Mouse (Mus musculus) embryonic facial prominence, embryonic 13.5 days (tissue): ENCODE results near the gene Aplnr. TPM values are rescaled to one million over a fixed set of nuclear protein-coding genes. Genes with fewer than 3 reads are reported as not detected.
A peak's percentile ranks its signal among the peaks of the same experiment; 100 is the strongest.

Experiments
- ATAC-seq: fragments of 200-750 bp; cut with Nextera tagmentation; 2 replicates; pipeline ENCODE4 v1.8.0; 2017; ENCODE audit warnings: low read depth; ENCODE audit not compliant: insufficient number of reproducible peaks, insufficient read depth, low FRiP score, low TSS enrichment
- H3K27ac ChIP-seq: fragments of 300-500 bp; sonication (generic); 2 replicates; pipeline ENCODE4 v1.5.1; 2015; ENCODE audit warnings: moderate library complexity, mild to moderate bottlenecking, inconsistent platforms
- H3K27me3 ChIP-seq: fragments of 300-500 bp; sonication (generic); 2 replicates; pipeline ENCODE4 v1.6.1; 2015; ENCODE audit warnings: mild to moderate bottlenecking, inconsistent platforms
- H3K36me3 ChIP-seq: fragments of 300-500 bp; sonication (generic); 2 replicates; pipeline ENCODE4 v1.6.1; 2015; ENCODE audit warnings: mild to moderate bottlenecking, inconsistent platforms
- H3K4me1 ChIP-seq: fragments of 300-500 bp; sonication (generic); 2 replicates; pipeline ENCODE4 v1.6.1; 2015; ENCODE audit warnings: inconsistent platforms
- H3K4me2 ChIP-seq: fragments of 300-500 bp; sonication (generic); 2 replicates; pipeline ENCODE4 v1.6.1; 2015; ENCODE audit warnings: moderate library complexity, mild to moderate bottlenecking, inconsistent platforms
- H3K4me3 ChIP-seq: fragments of 300-500 bp; sonication (generic); 2 replicates; pipeline ENCODE4 v1.5.1; 2015; ENCODE audit warnings: mild to moderate bottlenecking, inconsistent platforms
- H3K9ac ChIP-seq: fragments of 300-500 bp; sonication (generic); 2 replicates; pipeline ENCODE4 v1.6.1; 2015; ENCODE audit warnings: mild to moderate bottlenecking, inconsistent platforms
- H3K9me3 ChIP-seq: fragments of 300-500 bp; sonication (generic); 2 replicates; pipeline ENCODE4 v1.6.1; 2016; ENCODE audit warnings: inconsistent platforms
- WGBS: fragments of 180-500 bp; shearing (Covaris S2); methylation state at CpG from one replicate; pipeline ENCODE4 v1.1.7; 2015; ENCODE audit warnings: mixed read lengths; 5-methylcytosine and 5-hydroxymethylcytosine counted together
- polyA plus RNA-seq: library from polyadenylated mRNA; unstranded; fragments of >200 nt; fragmentation: Nextera tagmentation; extraction: Ambion mirVana; gene quantifications from 2 replicates; pipeline ENCODE4 v1.2.1, GENCODE M21; 2015

Gene Aplnr
- polyA plus RNA-seq, 1 experiment from 2014 or later: 50.1 TPM

- no peak overlapping the region for H3K4me3 ChIP-seq
- no peaks in the 10 kb centered on the region for H3K9me3 ChIP-seq
- no peak overlapping the region for H3K9ac ChIP-seq
- 0 out of 2 replicates have a peak, but pooled peaks cover 2% of the 10 kb centered on the region for H3K27me3 ChIP-seq
- no peak for ATAC-seq
- WGBS: 4% methylated on average over 1 of the region's 1 CpGs
- H3K4me2 ChIP-seq: no peak overlapping the region
- no peaks in the 10 kb centered on the region; the same call in 1 of the 2 replicates for H3K4me1 ChIP-seq
- H3K27ac ChIP-seq: no peak overlapping the region
- H3K36me3 ChIP-seq: no peaks in the 10 kb centered on the region
These were observed 25.6 kb downstream of the Aplnr start for GRCm38 (mm10) chr2:85161638-85162093.

DNA sequence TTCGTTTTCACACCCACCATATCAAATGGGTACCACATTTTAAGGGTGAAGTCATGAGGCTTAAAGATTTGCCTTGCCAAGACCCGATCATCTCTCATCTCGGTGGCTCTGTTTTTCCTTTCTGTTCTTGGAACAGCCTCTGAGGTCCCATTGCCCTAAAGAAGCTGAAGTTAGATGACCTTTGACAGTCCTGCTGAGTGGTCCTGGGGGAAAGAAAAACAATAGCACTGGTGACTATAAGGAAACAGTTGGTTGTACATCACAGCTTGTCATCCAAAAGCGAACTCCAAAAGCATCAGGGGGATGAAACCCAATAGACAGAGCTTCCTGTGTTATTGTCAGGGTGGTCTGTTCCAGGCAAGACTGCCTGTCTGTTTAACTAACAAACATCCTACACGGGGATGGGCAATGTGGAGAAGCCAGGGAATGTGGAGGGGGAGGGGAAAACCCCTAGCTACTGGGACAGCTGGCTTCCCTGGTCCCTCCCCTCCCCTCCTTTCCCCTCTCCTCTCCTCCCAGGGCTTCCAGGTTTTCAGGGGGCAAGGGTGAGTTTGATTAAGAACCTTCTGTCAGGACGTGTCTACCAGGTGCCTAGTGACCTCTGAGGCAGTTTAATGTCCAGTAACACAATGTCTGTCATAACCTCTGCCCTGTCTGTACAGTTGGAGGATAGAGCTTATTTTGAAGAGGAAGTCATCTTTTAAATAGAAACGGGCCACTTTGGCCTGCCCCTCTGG lies 27.5 kb downstream of the Aplnr start:
- Histone ChIP-seq H3K4me3 (no peak overlapping the region), H3K9ac (no peak overlapping the region), H3K4me1 (no peaks in the 10 kb centered on the region; the same call in 1 of the 2 replicates), H3K27ac (no peak overlapping the region), H3K36me3 (no peaks in the 10 kb centered on the region), H3K27me3 (0 out of 2 replicates have a peak, but pooled peaks cover 2% of the 10 kb centered on the region), H3K9me3 (no peaks in the 10 kb centered on the region), H3K4me2 (no peak overlapping the region)
- no peak for ATAC-seq
- WGBS: 25% methylated on average over 7 of the region's 7 CpGs

DNA sequence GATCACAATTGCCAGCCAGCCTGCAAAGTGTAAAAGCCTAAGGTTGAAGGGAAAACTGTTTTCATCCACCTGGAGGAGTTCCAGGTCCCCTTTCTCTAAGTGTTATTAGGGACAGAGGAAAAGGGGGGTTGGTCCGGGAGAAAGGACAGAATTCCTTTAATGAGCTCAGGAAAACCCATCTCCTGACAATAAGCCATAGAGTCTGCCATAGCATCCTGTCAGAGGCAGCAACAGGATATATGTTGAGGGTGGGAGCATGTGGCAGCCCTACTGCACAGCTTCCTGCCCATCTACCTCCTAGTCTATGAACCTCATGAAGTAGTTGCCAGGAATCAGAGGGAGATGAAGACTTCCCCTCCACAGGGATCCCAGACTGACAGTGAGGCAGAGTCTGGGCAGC lies 31.6 kb downstream of the Aplnr start:
- H3K36me3 ChIP-seq: no peaks in the 10 kb centered on the region
- H3K27ac ChIP-seq: peak overlapping the region; percentile 17; the same call in 1 of the 2 replicates
- no peaks in the 10 kb centered on the region for H3K9me3 ChIP-seq
- no peak overlapping the region for H3K9ac ChIP-seq
- 81% methylated on average over 1 of the region's 1 CpGs for WGBS
- no peak overlapping the region for H3K4me2 ChIP-seq
- ATAC-seq: no peak
- no peaks in the 10 kb centered on the region; the same call in 1 of the 2 replicates for H3K4me1 ChIP-seq
- H3K27me3 ChIP-seq: peaks cover 6% of the 10 kb centered on the region; the same call in 1 of the 2 replicates
- no peak overlapping the region for H3K4me3 ChIP-seq

DNA sequence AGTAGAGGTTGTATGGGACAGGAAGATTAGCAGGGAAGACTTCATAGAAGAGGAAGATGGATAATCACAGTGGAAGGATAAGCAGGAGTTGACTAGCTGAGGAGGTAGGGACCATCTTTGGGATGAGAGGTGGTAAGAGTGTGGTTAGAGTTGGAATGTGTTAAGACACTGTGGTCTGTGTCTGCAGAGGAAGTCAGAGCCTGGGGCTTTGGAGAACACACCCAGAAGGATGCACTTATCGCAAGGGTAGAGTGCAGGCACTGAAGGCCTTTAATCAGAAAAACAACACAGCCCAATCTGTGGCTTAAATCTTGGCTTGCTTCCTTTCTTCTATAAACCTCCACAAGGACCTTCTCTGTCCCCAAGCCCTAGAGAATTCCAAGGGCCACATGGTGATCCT lies 32.3 kb downstream of the Aplnr start:
- ATAC-seq: no peak
- H3K9ac ChIP-seq: no peak overlapping the region
- 56% methylated on average over 1 of the region's 1 CpGs for WGBS
- H3K4me2 ChIP-seq: no peak overlapping the region
- H3K4me3 ChIP-seq: no peak overlapping the region
- no peaks in the 10 kb centered on the region for H3K9me3 ChIP-seq
- H3K27me3 ChIP-seq: peaks cover 6% of the 10 kb centered on the region; the same call in 1 of the 2 replicates
- H3K36me3 ChIP-seq: no peaks in the 10 kb centered on the region
- H3K4me1 ChIP-seq: peaks cover under 1% of the 10 kb centered on the region
- H3K27ac ChIP-seq: no peak overlapping the region

DNA sequence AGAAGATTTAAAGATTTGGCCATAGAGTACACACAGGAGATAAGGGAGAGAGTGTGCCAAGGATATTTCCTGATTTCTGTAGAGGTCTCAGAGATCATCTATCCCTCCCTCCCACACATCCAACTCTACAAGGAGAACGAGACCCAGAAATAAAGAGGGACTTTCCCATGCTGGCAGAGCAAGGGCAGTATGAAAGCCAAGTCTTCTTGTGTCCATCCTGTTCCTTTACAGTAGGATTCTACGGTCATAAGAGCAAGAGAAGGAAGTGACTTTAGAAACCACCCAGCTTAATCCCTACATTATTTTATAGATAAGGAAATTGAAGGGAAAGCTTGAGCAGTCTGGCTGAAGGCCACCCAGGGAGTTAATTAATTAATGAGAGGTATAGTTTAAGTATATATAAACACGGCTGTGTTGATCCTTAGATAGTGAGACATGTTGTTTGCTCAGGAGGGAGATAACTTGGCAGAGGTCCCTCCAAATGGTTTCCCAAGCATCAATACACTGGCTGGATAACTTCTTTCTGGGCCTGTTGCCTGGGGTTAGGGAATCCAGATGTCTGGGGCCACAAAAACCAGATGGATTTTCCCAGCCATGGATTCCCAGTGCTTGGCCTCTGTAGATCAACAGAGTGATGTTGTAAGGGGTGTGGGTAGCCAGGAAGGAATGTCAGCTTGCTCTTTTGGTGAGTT lies 36.2 kb downstream of the Aplnr start:
- H3K27ac ChIP-seq: no peak overlapping the region
- ATAC-seq: no peak
- no peak overlapping the region for H3K4me3 ChIP-seq
- H3K36me3 ChIP-seq: no peaks in the 10 kb centered on the region
- H3K27me3 ChIP-seq: peaks cover 4% of the 10 kb centered on the region; the same call in 1 of the 2 replicates
- H3K9me3 ChIP-seq: no peaks in the 10 kb centered on the region
- no peak overlapping the region for H3K9ac ChIP-seq
- WGBS: 52% methylated on average over 3 of the region's 3 CpGs
- H3K4me1 ChIP-seq: peaks cover 4% of the 10 kb centered on the region
- no peak overlapping the region for H3K4me2 ChIP-seq

DNA sequence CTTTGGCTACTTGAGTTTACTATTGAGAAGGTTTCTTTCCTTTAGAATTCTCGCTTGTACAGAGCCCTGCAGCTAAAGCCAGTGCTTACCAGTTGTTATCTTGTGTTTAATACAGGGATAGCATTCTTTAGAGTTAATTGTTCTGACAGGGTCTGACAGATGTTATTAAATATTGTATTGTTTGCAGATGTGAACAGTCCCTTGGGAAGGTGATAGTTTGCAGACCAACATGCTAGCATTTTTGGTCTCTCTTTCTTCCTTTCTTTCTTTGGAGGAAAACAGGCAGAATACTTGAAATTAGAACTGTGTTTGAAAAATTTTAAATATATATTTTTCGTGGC lies 36.7 kb downstream of the Aplnr start:
- Histone ChIP-seq H3K9ac (no peak overlapping the region), H3K27ac (no peak overlapping the region), H3K4me1 (peaks cover 4% of the 10 kb centered on the region), H3K36me3 (no peaks in the 10 kb centered on the region), H3K4me2 (no peak overlapping the region), H3K4me3 (no peak overlapping the region), H3K27me3 (peaks cover 4% of the 10 kb centered on the region; the same call in 1 of the 2 replicates), H3K9me3 (no peaks in the 10 kb centered on the region)
- 31% methylated on average over 2 of the region's 2 CpGs for WGBS
- no peak for ATAC-seq

DNA sequence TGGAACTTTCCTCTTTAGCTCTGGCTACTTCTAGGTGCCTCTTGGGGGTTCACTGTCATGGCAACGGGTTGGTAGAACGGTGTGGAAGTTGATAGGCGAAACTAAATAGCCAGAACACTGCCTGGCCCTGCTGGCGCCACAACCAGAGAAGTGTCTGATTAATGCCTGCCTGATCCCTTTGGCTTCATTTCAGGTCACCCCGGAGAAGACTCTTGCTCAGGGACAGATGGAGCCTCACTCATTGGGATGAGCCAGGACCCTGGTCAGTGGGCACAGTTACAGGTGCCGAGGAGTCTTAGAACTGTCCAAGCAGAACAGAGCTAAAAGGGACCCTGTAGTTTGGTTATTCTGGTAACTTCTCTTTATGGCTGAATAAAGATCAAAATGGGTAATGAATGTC lies 37.5 kb downstream of the Aplnr start:
- H3K27me3 ChIP-seq: peaks cover 4% of the 10 kb centered on the region; the same call in 1 of the 2 replicates
- H3K4me1 ChIP-seq: peaks cover 4% of the 10 kb centered on the region
- no peak overlapping the region for H3K27ac ChIP-seq
- H3K9ac ChIP-seq: no peak overlapping the region
- no peak for ATAC-seq
- no peak overlapping the region for H3K4me3 ChIP-seq
- no peak overlapping the region for H3K4me2 ChIP-seq
- WGBS: 54% methylated on average over 6 of the region's 6 CpGs
- no peaks in the 10 kb centered on the region for H3K36me3 ChIP-seq
- H3K9me3 ChIP-seq: no peaks in the 10 kb centered on the region

DNA sequence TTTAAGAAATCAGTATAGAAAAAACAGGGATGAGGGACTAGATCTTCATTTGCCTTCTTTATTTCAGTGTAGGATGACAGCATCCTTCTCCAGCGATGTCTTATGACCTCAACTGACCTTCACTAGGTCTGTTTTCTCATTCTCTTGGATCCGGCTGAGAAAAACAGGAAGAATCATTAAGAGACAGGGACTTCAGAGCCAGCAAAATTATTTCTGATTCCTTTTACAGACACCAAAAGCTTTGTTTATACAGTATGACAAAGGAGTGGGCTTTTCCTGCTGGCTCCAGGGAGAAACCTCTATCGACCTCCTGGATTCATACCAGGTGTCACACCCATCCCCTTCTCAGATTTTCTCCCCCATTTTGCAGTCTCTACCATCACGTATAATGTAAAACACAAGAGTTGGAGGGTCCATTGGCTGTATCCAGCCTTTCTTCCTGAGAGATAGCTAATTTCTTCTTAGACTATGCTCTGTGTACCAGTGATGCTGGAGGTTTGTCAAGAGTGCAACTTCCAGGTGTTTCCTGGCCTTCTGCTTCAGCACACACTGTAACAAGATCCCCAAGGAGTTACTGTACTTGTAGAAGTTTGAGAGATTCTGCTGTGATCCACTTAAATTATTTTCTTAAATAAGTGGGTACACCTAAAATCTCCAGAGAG lies 42.2 kb downstream of the Aplnr start:
- WGBS: 55% methylated on average over 4 of the region's 4 CpGs
- Histone ChIP-seq H3K9me3 (no peaks in the 10 kb centered on the region), H3K9ac (no peak overlapping the region), H3K27me3 (no peaks in the 10 kb centered on the region), H3K36me3 (no peaks in the 10 kb centered on the region), H3K27ac (no peak overlapping the region), H3K4me3 (no peak overlapping the region), H3K4me2 (no peak overlapping the region), H3K4me1 (peaks cover 4% of the 10 kb centered on the region)
- no peak for ATAC-seq

DNA sequence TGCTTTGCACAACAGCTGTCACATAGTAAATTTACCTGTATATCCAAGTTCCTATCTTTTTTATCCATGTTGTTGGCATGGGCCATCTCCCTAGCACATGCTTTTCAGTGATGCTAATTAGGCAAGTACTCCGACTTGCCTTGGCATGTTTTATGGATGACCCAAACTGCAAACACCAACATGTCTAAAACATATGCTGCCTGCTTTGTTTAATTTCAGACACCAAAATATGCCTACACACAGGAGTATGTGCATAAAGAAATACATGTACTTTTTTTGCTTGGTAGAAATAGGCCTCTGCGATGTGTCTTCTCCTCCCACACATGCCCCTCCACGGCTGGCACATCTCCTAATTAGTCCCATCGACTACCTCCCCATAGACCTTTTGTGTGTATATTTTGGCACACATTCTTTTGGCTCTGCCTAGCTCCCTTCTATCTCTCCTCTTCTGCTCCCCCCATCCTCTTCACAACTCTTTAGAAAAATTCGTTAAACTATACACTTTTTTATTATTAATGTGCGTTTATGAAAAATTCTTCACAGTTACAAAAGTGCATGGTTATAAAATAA lies 51.6 kb downstream of the Aplnr start:
- no peak overlapping the region for H3K9ac ChIP-seq
- no peak for ATAC-seq
- WGBS: 88% methylated on average over 6 of the region's 6 CpGs

More for the DNA sequence above, 51.6 kb downstream of the Aplnr start:
- no peaks in the 10 kb centered on the region for H3K36me3 ChIP-seq
- no peaks in the 10 kb centered on the region for H3K27me3 ChIP-seq
- no peaks in the 10 kb centered on the region for H3K9me3 ChIP-seq
- no peak overlapping the region for H3K27ac ChIP-seq
- no peak overlapping the region for H3K4me3 ChIP-seq
- no peak overlapping the region for H3K4me2 ChIP-seq
- no peaks in the 10 kb centered on the region for H3K4me1 ChIP-seq
